Mouse (Mus musculus): ENCODE data around the gene Stil. TPM values are rescaled to one million over a fixed set of nuclear protein-coding genes. Genes with fewer than 3 reads are reported as not detected.
A peak's percentile ranks its signal among the peaks of the same experiment; 100 is the strongest.
"Not testable (repeated sequence)": the region's sequence is repeated elsewhere in the genome, so short reads cannot be mapped to it uniquely, and the experiment has no call there.

Stil gene
- polyA plus RNA-seq (2014; fragmentation: Nextera tagmentation; extraction: Ambion mirVana) = 19.7 and 24.8 TPM in 2 replicates

GRCm38 (mm10) chr4:114999773-115000428 is at the start of gene Stil:
Gene Stil (plus strand): TSS chr4:115000159.
- H3K27me3 ChIP-seq (ENCODE audit: control insufficient read depth, insufficient read depth, low read length) = no peaks in the 10 kb centered on the region
- DNase-seq (ENCODE audit: low spot score, missing footprints) (peak; percentile 99), ATAC-seq (ENCODE audit: low FRiP score) (peak; percentile 100)
- H3K9ac ChIP-seq (ENCODE audit: low read length) = peak within 1 kb of the TSS; percentile 78
- H3K27ac ChIP-seq (ENCODE audit: low read depth, low read length) = peak within 1 kb of the TSS; percentile 88
- H3K36me3 ChIP-seq (ENCODE audit: control insufficient read depth, insufficient read depth, low read length) = no peaks in the 10 kb centered on the region
- WGBS = under 1% methylated on average over 52 of the region's 52 CpGs
- H3K4me2 ChIP-seq = peak within 1 kb of the TSS; percentile 71
- H3K4me3 ChIP-seq (ENCODE audit: low read depth, low read length) = peak within 1 kb of the TSS; percentile 74
- no peaks in the 10 kb centered on the region for H3K9me3 ChIP-seq (ENCODE audit: control insufficient read depth, low read length)
- H3K4me1 ChIP-seq (ENCODE audit: control insufficient read depth, insufficient read depth, low read length) = peaks cover 12% of the 10 kb centered on the region

GRCm38 (mm10) chr4:114953172-114953571 is 46.8 kb upstream of the Stil start:
- no peaks in the 10 kb centered on the region for H3K4me1 ChIP-seq (ENCODE audit: control insufficient read depth, insufficient read depth, low read length)
- no peak overlapping the region for H3K27ac ChIP-seq (ENCODE audit: low read depth, low read length)
- H3K9ac ChIP-seq (ENCODE audit: low read length) = no peak overlapping the region
- 84% methylated on average over 3 of the region's 3 CpGs for WGBS
- DNase-seq (ENCODE audit: low spot score, missing footprints) (no peak), ATAC-seq (ENCODE audit: low FRiP score) (no peak; the same call in 1 of the 2 replicates)
- no peak overlapping the region for H3K4me2 ChIP-seq
- no peaks in the 10 kb centered on the region for H3K9me3 ChIP-seq (ENCODE audit: control insufficient read depth, low read length)
- no peak overlapping the region for H3K4me3 ChIP-seq (ENCODE audit: low read depth, low read length)
- H3K27me3 ChIP-seq (ENCODE audit: control insufficient read depth, insufficient read depth, low read length) = no peaks in the 10 kb centered on the region
- H3K36me3 ChIP-seq (ENCODE audit: control insufficient read depth, insufficient read depth, low read length) = no peaks in the 10 kb centered on the region

GRCm38 (mm10) chr4:114957403-114957802 is 42.6 kb upstream of the Stil start:
- no peaks in the 10 kb centered on the region for H3K27me3 ChIP-seq (ENCODE audit: control insufficient read depth, insufficient read depth, low read length)
- ATAC-seq (ENCODE audit: low FRiP score) = no peak
- H3K9me3 ChIP-seq (ENCODE audit: control insufficient read depth, low read length) = no peaks in the 10 kb centered on the region
- peak; percentile 59 for DNase-seq (ENCODE audit: low spot score, missing footprints)
- no peak overlapping the region for H3K4me3 ChIP-seq (ENCODE audit: low read depth, low read length)
- no peak overlapping the region for H3K4me2 ChIP-seq
- no peaks in the 10 kb centered on the region for H3K4me1 ChIP-seq (ENCODE audit: control insufficient read depth, insufficient read depth, low read length)
- no peaks in the 10 kb centered on the region for H3K36me3 ChIP-seq (ENCODE audit: control insufficient read depth, insufficient read depth, low read length)
- no peak overlapping the region for H3K9ac ChIP-seq (ENCODE audit: low read length)
- no peak overlapping the region for H3K27ac ChIP-seq (ENCODE audit: low read depth, low read length)

GRCm38 (mm10) chr4:114958231-114958630 is 41.7 kb upstream of the Stil start:
- Histone ChIP-seq H3K4me3 (ENCODE audit: low read depth, low read length) (no peak overlapping the region), H3K27me3 (ENCODE audit: control insufficient read depth, insufficient read depth, low read length) (no peaks in the 10 kb centered on the region), H3K36me3 (ENCODE audit: control insufficient read depth, insufficient read depth, low read length) (no peaks in the 10 kb centered on the region; the same call in 1 of the 2 replicates), H3K27ac (ENCODE audit: low read depth, low read length) (no peak overlapping the region), H3K9me3 (ENCODE audit: control insufficient read depth, low read length) (no peaks in the 10 kb centered on the region), H3K4me2 (no peak overlapping the region), H3K4me1 (ENCODE audit: control insufficient read depth, insufficient read depth, low read length) (no peaks in the 10 kb centered on the region), H3K9ac (ENCODE audit: low read length) (no peak overlapping the region)
- 95% methylated on average over 2 of the region's 2 CpGs for WGBS
- ATAC-seq (ENCODE audit: low FRiP score) (no peak), DNase-seq (ENCODE audit: low spot score, missing footprints) (peak; percentile 8)

- no peaks in the 10 kb centered on the region for H3K9me3 ChIP-seq (ENCODE audit: control insufficient read depth, low read length)
Measured at GRCm38 (mm10) chr4:114958786-114959185, 41.2 kb upstream of the Stil start.

GRCm38 (mm10) chr4:114959533-114959932 is 40.4 kb upstream of the Stil start:
- Histone ChIP-seq H3K36me3 (ENCODE audit: control insufficient read depth, insufficient read depth, low read length) (no peaks in the 10 kb centered on the region; the same call in 1 of the 2 replicates), H3K9me3 (ENCODE audit: control insufficient read depth, low read length) (no peaks in the 10 kb centered on the region), H3K4me3 (ENCODE audit: low read depth, low read length) (no peak overlapping the region), H3K27me3 (ENCODE audit: control insufficient read depth, insufficient read depth, low read length) (no peaks in the 10 kb centered on the region), H3K4me2 (no peak overlapping the region), H3K4me1 (ENCODE audit: control insufficient read depth, insufficient read depth, low read length) (no peaks in the 10 kb centered on the region), H3K9ac (ENCODE audit: low read length) (no peak overlapping the region), H3K27ac (ENCODE audit: low read depth, low read length) (no peak overlapping the region)
- DNase-seq (ENCODE audit: low spot score, missing footprints) = no peak
- ATAC-seq (ENCODE audit: low FRiP score) = no peak
- 95% methylated on average over 2 of the region's 2 CpGs for WGBS

More at GRCm38 (mm10) chr4:114958786-114959185, 41.2 kb upstream of the Stil start:
- DNase-seq (ENCODE audit: low spot score, missing footprints) (no peak), ATAC-seq (ENCODE audit: low FRiP score) (no peak)
- Histone ChIP-seq H3K27me3 (ENCODE audit: control insufficient read depth, insufficient read depth, low read length) (no peaks in the 10 kb centered on the region), H3K27ac (ENCODE audit: low read depth, low read length) (no peak overlapping the region), H3K4me2 (no peak overlapping the region), H3K4me3 (ENCODE audit: low read depth, low read length) (no peak overlapping the region), H3K9ac (ENCODE audit: low read length) (no peak overlapping the region), H3K4me1 (ENCODE audit: control insufficient read depth, insufficient read depth, low read length) (no peaks in the 10 kb centered on the region), H3K36me3 (ENCODE audit: control insufficient read depth, insufficient read depth, low read length) (no peaks in the 10 kb centered on the region; the same call in 1 of the 2 replicates)
- 89% methylated on average over 4 of the region's 4 CpGs for WGBS

GRCm38 (mm10) chr4:114960881-114961280 is 39.1 kb upstream of the Stil start:
- DNase-seq (ENCODE audit: low spot score, missing footprints); H3K4me2 ChIP-seq; ATAC-seq (ENCODE audit: low FRiP score); H3K36me3 ChIP-seq (ENCODE audit: control insufficient read depth, insufficient read depth, low read length); H3K27me3 ChIP-seq (ENCODE audit: control insufficient read depth, insufficient read depth, low read length); H3K27ac ChIP-seq (ENCODE audit: low read depth, low read length); H3K9me3 ChIP-seq (ENCODE audit: control insufficient read depth, low read length); H3K4me3 ChIP-seq (ENCODE audit: low read depth, low read length); H3K4me1 ChIP-seq (ENCODE audit: control insufficient read depth, insufficient read depth, low read length); H3K9ac ChIP-seq (ENCODE audit: low read length): not testable (repeated sequence)
- WGBS = 91% methylated on average over 2 of the region's 2 CpGs

GRCm38 (mm10) chr4:114970736-114971135 is 29.2 kb upstream of the Stil start:
- Histone ChIP-seq H3K4me3 (ENCODE audit: low read depth, low read length) (no peak overlapping the region), H3K9ac (ENCODE audit: low read length) (no peak overlapping the region), H3K36me3 (ENCODE audit: control insufficient read depth, insufficient read depth, low read length) (peaks cover 3% of the 10 kb centered on the region; the same call in 1 of the 2 replicates), H3K9me3 (ENCODE audit: control insufficient read depth, low read length) (no peaks in the 10 kb centered on the region), H3K4me1 (ENCODE audit: control insufficient read depth, insufficient read depth, low read length) (no peaks in the 10 kb centered on the region), H3K4me2 (no peak overlapping the region), H3K27ac (ENCODE audit: low read depth, low read length) (no peak overlapping the region), H3K27me3 (ENCODE audit: control insufficient read depth, insufficient read depth, low read length) (no peaks in the 10 kb centered on the region)
- DNase-seq (ENCODE audit: low spot score, missing footprints) (no peak), ATAC-seq (ENCODE audit: low FRiP score) (no peak)
- WGBS = 95% methylated on average over 5 of the region's 5 CpGs

GRCm38 (mm10) chr4:114973229-114973740 is 26.7 kb upstream of the Stil start:
- no peak overlapping the region for H3K27ac ChIP-seq (ENCODE audit: low read depth, low read length)
- H3K4me2 ChIP-seq = no peak overlapping the region
- DNase-seq (ENCODE audit: low spot score, missing footprints) (no peak), ATAC-seq (ENCODE audit: low FRiP score) (no peak)
- no peak overlapping the region for H3K4me3 ChIP-seq (ENCODE audit: low read depth, low read length)
- no peak overlapping the region for H3K9ac ChIP-seq (ENCODE audit: low read length)
- H3K36me3 ChIP-seq (ENCODE audit: control insufficient read depth, insufficient read depth, low read length) = no peaks in the 10 kb centered on the region
- 95% methylated on average over 1 of the region's 1 CpGs for WGBS
- no peaks in the 10 kb centered on the region for H3K9me3 ChIP-seq (ENCODE audit: control insufficient read depth, low read length)
- no peaks in the 10 kb centered on the region for H3K4me1 ChIP-seq (ENCODE audit: control insufficient read depth, insufficient read depth, low read length)
- H3K27me3 ChIP-seq (ENCODE audit: control insufficient read depth, insufficient read depth, low read length) = no peaks in the 10 kb centered on the region

Measured in midbrain, embryonic 11.5 days (tissue).